Mouse (Mus musculus): Measurements from ENCODE around the gene Gm20662. TPM values are rescaled to one million over a fixed set of nuclear protein-coding genes. Genes with fewer than 3 reads are reported as not detected.

The Gm20662 gene
- total RNA-seq, 2 experiments from 2014 or later: 0.17 to 1.6 TPM

GRCm38 (mm10) chr9:108054331-108055040, 58.3 kb downstream of the Gm20662 start:
- no peak for DNase-seq

- DNase-seq: no peak
Observed at GRCm38 (mm10) chr9:108055061-108055460, 58.9 kb downstream of the Gm20662 start.

DNA sequence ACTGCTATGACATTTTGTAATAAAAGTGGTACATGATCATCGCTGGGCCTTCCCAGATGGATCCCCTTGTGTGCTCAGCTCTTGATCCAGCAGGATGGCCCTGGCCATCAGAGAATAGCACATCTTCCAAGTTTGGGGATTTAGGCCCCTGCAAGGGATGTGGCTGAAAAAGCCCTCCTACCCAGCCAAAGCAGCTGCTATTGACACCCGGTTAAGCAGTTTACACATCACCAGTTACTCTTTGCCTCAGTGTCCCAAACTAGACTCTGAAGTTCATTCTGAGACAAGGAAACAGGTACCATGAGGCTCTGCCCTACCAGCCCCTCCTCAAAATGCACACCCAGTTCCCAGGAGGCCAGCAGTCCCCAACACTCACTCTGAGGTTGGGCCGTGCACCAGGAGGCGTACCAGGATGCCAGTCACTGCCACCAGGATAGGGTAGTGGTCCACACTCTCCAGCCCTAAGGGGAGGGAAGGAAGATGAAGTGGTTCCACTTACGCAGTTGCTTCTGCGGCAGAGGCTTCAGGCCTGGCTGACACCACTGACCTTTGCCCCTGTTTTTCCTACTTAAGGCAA, 59.6 kb downstream of the Gm20662 start:
- no peak for DNase-seq

DNA sequence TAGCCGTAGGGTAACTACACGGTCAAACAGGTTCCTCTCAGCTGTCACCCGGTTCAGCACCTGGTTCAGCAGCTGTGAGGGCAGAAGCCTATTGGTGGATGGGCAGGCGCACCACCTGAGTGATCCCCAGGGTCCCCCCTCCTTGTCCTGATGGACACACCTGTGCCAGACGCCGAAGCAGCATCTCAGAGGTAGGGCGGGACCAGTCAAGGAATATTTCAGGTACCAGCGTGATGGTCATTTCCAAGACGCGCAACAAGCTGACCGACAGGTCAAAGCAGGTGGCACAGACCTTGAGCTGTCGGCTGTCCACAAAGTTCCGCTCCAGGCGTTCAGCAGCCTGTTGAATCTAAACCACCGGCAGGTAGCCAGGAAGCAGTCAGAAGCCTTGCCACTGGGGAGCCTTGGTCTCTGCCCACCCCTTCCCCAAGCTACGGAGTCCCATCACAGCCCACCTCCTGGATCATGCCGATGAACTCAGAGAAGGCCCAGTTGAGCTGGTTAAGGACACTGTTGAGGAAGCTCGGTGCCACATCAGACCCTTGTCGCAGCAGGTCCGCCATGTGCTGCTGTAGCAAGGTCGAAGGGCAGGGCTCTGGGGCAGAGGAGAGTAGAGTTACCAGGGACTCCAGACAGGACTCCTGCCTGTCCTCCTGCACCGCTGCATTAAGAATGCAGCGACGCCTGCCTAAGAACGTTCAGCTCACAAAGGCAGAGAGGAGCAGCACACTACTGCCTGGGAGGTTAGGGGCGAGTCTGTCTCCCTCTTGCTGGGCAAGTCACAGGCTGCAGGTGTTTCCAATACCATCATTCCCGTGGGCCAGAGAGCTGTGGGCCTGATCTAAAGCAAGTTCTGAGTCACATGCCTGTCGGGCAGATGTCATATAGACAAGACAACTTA, 60.5 kb downstream of the Gm20662 start:
- no peak for DNase-seq

DNA sequence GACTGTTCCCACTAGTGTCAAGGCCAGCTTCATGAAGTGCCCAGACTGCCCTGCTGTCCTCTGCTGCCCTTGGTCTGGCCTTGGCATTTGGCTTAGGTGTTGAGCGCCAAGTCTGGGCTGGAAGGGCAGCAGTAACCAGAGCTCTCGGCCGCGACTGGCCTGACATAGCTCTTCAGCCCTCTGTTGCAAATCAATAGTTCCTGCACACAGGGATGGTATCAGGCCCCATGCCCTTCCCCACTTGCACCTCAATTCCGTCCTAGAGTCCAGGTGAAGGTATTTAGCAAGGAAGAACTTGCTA, 61.1 kb downstream of the Gm20662 start:
- DNase-seq: peak; percentile 61

GRCm38 (mm10) chr9:108058291-108058690, 62.1 kb downstream of the Gm20662 start:
- no peak for DNase-seq

DNA sequence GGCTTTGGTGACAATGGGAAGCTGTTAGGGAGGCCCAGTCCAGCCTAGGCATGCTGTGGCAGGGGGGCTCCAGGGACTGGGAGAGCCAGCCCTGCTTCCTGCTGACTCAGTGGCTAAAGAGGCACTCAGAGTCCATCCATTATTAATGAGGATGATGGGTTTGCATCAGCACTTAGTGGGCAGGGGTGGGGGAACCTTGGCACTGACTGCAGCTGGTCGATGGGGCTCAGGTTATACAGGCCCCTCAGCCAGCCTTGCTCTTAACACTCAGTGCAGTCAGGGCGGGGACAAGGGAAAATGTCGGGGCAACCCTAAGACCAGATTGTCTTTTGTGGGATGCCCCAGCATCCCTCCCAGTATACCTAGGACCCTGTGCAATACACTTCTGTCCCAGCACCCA, 66.0 kb downstream of the Gm20662 start:
- DNase-seq: no peak

DNA sequence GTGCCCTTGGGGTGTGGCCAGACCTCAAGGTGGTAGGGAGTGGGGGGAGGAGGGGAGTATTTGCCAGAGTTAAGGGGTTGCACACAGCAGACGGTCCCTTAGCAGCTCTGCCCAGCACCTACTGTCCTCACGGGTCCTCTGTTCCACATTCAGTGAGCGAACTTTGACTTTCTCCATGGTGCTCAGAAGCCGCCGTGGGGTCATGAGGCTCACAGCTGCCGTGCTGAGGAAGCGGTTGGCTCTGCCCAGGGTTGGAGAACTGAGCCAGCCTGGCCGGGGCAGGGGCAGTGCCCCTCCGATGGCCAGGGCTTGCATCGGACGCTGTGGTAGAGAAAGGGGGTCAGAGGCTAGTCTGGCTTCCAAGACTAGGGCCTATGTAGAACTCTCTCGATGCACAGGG, 67.2 kb downstream of the Gm20662 start:
- DNase-seq: no peak

- DNase-seq: peak; percentile 73
Observed at GRCm38 (mm10) chr9:108065491-108066011, 69.4 kb downstream of the Gm20662 start.

GRCm38 (mm10) chr9:108067199-108067598, 71.0 kb downstream of the Gm20662 start:
- DNase-seq: no peak

DNA sequence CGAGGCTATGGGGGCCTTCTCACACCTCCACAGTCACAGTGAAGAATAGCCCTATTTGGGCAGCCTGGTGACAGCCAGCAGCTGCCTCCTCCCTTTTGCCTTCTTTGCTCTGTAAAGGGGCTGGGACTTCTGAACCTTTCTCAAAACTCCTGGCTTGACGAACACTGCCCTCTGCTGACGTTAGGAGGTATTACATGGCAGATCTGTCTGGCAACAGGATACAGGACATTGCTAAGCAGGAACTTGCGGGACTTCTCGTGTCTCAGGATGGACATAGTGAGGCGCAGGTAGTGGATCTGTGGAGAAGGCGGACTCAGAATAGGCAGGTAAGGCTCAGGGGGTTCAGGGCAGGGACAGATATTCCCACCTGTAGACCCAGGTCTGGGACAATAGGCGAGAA, 71.8 kb downstream of the Gm20662 start:
- peak; percentile 92 for DNase-seq

GRCm38 (mm10) chr9:108069007-108069406, 72.9 kb downstream of the Gm20662 start:
- no peak for DNase-seq

GRCm38 (mm10) chr9:108069529-108069928, 73.4 kb downstream of the Gm20662 start:
- DNase-seq: no peak

GRCm38 (mm10) chr9:108071801-108072200, 75.7 kb downstream of the Gm20662 start:
- DNase-seq: no peak

DNA sequence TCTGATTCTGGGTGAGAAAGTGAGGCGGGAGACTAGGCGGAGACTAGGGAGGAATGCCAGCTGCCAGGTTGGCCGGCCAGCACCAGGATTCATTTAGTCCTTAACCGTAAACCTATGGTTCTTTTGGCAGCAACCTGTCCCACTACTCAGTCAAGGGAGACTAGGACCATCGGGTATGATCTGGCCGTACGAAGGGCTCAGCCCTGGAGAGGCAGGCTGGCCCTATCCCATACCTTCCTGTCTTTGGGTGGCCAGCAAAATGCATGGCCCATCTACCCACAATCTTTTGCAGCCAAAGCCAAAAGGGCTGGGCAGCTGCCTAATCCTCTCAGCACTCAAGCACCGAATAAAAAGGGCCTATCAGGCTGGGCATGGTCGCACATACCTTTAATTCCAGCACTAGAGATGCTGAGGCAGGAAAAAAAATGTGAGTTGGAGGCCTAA, 76.4 kb downstream of the Gm20662 start:
- DNase-seq: no peak

DNA sequence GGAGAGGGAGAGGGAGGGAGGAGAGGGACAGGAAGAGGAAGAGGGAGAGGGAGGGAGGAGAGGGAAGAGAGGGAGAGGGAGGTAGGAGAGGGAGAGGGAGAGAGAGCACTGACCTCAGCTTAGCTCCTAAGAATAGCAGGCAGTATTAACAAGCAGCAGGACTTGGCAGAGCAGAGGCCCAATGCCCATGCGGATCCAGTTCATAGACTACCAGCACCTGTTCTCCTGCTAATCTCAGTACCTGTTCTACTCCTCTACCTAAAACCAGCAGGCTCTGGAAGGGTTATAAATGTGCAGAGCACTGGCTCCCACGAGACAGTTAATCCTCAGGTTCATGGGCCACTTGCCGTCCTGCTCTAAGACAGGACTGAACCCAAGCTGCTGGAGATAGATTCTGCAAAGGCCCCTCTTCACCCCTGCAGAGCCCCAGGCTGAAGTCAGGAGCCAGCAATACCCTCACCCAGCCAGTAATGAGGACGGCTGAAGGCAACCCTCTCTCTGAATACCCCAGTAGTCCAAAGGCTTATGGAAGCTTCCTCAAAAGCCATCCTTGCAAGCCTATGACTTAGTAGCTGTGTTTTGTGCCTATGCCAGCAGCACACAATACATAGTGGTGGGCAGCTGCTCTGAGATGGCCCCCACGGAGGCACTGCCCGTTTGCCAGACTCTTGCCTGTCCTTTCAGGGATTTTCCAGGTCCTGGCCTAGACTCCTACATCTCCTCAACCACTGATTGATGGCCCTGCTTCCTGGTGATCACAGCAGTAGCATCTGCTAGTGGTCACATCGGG, 77.2 kb downstream of the Gm20662 start:
- DNase-seq: no peak

- no peak for DNase-seq
Observed at GRCm38 (mm10) chr9:108080168-108080567, 84.0 kb downstream of the Gm20662 start, which contains the start of gene Mst1. Gene Mst1 (plus strand): TSS chr9:108080436.

DNA sequence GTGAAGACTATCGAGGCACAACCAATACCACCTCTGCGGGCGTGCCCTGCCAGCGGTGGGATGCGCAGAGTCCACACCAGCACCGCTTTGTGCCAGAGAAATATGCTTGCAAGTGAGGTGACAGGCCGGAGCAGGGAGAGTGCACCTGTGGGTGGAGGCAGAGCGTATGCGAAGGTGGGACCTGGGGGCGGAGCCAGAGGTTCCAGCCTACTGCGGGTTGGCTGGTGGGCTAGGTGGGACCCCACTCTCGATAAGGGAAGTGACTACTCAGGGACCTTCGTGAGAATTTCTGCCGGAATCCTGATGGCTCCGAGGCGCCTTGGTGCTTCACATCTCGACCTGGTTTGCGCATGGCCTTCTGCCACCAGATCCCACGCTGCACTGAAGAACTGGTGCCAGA, 86.4 kb downstream of the Gm20662 start:
- no peak for DNase-seq

- DNase-seq: no peak
Observed at GRCm38 (mm10) chr9:108082988-108083431, 86.9 kb downstream of the Gm20662 start, which contains the start of gene Rnf123. Gene Rnf123 (minus strand): TSS chr9:108083346.

DNA sequence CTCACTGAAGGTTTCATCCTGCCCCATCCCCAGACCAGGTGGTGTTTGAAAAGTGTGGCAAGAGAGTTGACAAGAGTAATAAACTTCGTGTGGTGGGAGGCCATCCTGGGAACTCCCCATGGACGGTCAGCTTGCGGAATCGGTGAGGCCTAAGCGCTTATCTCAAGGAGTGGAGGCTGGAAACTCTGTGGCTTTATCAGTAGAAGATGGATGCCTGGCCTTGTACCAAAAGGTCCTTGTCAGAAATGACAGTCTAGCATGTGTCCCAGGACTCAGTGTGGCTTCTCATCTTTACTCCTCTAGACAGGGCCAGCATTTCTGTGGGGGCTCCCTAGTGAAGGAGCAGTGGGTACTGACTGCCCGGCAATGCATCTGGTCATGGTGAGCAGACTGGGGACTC, 87.4 kb downstream of the Gm20662 start:
- DNase-seq: no peak

GRCm38 (mm10) chr9:108085261-108085660, 89.1 kb downstream of the Gm20662 start:
- DNase-seq: no peak

GRCm38 (mm10) chr9:108090611-108091120, 94.5 kb downstream of the Gm20662 start:
- DNase-seq: no peak

Measured in heart, postnatal 4 days (tissue).